Mouse (Mus musculus): ENCODE results near the gene Shkbp1.

DNA sequence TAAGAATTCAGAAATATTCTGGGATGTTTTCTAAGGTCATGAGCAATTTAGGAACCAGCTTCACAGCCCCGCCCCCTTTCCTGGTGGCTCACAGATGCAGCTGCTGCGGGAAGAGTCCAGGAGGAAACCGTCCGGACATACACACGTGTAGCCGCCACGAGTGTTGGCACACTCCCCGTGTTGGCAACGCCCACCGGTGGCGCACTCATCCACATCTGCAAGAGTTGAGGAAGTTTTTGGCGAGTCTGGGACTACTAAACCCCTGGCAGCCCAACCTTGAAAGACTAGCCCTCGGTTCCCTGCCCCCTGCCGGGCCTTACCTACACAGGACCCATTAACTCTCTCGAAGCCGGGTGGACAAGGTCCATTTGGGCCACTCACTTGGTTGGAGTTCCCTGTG is 27.2 kb downstream of the Shkbp1 start:
- TF ChIP-seq CTCF (IDR thresholded peaks at IDR 0.05; ENCODE audit: borderline replicate concordance, insufficient read depth, low read length) (no peak), POLR2A (IDR thresholded peaks at IDR 0.05; ENCODE audit: low read depth, low read length) (no peak)
